Mouse (Mus musculus) kidney, adult 2 months (tissue): Measurements from ENCODE around the gene Sectm1b.

Experiments
- CTCF ChIP-seq: fragments of 200-500 bp; conservative IDR thresholded peaks from 2 replicates; pipeline ENCODE4 v1.5.1; 2011; ENCODE audit warnings: low read depth, mild to moderate bottlenecking, control low read depth, low read length, moderate library complexity, mixed read lengths; ENCODE audit not compliant: insufficient read depth, insufficient read length
- POLR2A ChIP-seq: fragments of 200-500 bp; IDR thresholded peaks from one replicate; pipeline ENCODE4 v1.6.1; 2011; ENCODE audit warnings: low read depth, low read length, control low read depth

DNA sequence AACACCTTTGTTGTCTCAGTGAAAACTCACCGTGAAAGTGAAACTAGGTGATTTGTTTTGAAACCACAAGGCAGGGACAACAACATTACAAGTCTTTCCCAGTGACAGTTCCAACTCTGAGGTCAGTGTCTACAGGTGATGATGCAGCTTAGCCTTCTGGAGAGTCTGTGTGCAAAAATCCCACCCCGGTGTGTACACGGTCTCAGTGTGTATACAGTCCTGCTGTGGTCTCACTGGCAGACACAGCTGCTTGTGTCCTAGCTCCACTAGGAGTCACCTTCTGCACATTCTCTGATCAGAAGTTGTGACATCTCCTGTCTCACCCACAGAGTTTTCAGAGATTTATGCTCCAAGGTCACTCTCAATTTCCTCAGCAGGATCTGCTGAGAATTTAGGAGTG lies 828 bp upstream of the Sectm1b start:
- TF ChIP-seq POLR2A (no peak), CTCF (peak; percentile 61)
